Mouse (Mus musculus) cerebellum, adult 2 months (tissue): ENCODE measurements around the gene Cramp1l.

Experiments used
- CTCF ChIP-seq: fragments of 200-500 bp; IDR thresholded peaks from 2 replicates; pipeline ENCODE4 v1.5.1; 2011; ENCODE audit warnings: low read depth, mild to moderate bottlenecking, control low read depth, low read length, moderate library complexity, borderline replicate concordance; ENCODE audit not compliant: insufficient read depth
- POLR2A ChIP-seq: fragments of 200-500 bp; IDR thresholded peaks from 2 replicates; pipeline ENCODE4 v1.6.1; 2011; ENCODE audit warnings: low read length, control low read depth, borderline replicate concordance; ENCODE audit not compliant: insufficient read depth

DNA sequence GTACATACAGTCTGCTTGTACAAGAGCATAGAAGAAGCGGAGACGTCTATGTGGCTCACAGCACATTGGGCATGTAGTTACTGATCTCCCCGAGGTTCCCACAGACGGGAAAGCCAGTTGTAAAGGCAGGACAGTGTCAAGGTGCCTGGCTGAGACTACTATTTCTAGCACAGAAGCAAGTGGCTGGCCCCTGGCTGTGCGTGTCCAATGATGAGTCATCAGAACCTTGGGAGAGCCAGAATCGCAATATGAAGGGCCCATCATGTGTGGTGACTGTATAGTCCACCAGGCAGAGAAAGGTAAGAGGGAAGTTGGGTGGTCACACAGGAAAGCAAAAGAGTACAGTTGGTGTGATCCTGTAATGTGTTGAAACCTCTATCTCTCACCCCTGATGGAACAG is 20.9 kb downstream of the Cramp1l start:
- TF ChIP-seq CTCF (no peak), POLR2A (no peak)
